Mouse (Mus musculus) retina, postnatal 7 days (tissue): ENCODE data around the gene Ccdc36.

Source experiments
- DNase-seq: peaks from one replicate; pipeline ENCODE4 v3.0.0-alpha.2; 2012; ENCODE audit warnings: low read depth, low spot score

The Ccdc36 gene

DNA sequence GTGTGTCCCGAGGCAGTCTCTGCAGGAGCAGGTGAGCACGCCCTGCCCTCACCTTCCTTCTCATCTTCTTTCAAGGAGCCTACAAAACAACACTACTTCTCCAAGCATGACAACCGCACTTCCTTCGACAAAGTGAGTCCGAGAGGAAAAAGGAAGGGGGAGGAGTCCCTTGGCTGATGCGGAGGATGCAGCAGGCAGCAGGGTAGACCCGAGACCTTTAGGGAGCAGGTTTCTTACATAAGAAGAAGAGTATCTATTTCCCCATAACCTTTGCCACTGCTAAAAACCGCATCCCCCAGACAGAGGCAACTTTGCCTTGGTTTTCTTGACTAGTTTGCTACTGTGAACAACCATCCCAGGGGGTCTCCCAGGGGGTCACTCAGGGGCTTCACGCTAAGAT, 16.8 kb upstream of the Ccdc36 start:
- no peak for DNase-seq

DNA sequence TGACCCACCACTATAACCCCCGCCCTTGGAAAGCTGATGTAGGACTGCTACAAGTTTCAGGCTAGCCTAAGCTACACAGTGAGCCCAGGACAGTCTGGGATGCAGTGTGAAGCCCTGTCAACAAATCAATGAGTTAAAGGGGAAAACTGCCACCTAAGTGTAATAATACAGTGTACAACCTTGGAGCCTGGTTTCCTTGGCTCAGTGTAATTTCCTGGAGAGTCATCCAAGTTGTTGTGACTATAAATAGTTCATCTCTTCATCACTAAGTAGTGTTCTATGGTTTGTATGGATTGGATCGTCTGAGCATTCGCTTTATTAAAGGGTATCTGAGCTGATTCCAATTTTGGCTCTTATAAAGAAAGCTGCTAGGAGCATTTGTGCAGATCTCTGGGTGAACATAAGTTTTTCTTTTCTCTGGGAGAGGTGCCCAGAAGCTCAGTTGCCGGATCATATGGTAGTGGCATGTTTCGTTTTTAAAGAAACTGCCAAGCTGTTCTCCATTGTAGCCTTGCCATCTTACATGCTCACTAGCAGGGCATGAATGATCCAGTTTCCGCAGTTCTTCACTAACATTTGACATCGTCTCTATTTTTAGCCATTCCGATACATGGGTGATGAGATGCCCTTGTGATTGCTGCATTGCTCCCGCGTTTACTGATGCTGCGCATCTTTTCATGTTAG, 13.1 kb upstream of the Ccdc36 start:
- DNase-seq: no peak

DNA sequence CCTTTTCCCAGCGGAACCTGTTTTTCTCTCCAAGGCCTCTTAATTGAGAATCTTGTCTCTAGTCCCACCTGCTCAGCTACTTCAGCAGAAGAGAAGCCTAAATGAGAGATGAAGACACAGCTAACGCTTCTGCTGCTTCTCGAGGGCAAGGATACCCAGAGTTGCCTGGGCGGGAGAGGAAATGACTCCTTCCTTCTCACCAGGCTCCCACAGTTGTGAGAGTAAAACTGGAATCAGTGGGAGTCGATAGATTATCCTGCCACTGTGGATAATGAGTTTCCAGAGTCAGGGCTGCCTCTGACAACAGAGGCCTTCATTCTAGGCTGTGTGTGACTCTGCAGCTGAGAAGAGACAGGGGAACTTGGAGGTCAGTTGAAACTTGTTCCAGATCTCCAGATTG, 12.2 kb upstream of the Ccdc36 start:
- DNase-seq: no peak

DNA sequence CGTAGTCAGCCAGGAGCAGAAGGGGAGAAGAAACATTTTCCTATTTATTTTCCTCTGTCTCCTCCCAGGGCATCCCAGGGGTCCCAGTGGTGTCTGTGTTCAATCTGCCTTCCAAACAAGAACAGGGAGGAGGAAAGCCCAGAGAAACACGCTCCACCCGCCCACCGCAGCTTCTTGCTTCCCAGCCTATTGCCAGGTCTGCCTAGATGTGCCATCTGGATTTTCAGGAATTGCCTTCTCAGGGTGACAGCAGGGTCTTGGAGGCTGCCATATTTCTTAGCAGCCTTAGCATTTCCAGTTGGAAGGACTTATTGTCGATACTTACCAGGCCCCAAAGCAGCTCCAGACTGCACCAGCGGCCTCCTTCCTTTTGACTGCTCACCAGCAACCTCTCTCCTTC, 10.9 kb upstream of the Ccdc36 start:
- DNase-seq: no peak

DNA sequence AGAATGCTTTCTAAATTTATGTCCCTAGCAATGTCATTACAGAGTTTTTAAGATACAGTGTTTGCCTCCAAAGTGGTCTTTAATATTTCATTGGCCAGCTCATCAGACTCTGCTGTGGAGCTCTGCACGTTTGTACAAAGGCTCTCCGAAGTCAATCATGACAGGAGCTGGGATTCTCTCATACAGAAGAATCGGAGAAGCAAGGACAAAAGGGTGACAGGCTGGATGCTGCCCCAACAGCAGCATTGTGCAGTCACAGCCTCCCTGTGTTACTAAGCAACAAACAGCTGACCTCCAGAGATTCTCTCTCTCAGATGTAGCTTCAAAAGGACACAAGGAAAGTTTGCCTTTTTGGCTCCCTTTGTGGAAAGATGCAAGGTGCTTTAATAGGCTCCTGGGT, 7.9 kb upstream of the Ccdc36 start, which contains the start of gene BC048562:
Gene BC048562 (plus strand): TSS at position 301 of the 400 bp plus-strand sequence.
- DNase-seq: no peak

DNA sequence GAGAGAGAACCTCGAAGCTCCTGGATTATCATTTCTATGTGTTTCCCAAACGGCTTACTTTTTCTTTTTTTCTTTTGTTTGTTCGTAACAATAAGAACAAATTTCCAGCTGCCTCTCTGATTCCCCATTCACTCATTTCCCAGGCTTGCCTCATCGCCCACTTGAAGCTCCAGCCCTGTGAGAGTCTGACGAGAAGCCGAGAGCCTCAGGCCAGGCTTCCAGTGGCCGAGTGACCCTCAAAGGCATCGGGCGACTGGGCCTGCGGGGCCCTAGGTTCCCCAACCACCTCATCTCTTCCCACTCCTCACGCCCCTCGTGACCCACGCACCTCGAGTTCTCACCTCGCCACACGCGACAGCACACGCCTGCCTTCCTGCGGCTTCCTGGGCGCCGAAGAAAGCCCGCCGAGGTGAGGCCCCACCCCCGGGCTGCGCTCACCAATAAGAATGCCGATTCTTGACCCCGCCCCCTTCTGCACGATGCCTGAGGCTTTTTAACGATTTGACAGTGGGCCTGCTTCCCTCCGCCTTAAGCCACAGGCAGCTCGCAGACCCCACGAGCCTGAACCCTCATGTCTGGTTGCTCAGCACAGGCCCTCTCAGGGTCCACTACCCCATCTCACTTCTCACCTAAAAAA, 3.3 kb upstream of the Ccdc36 start:
- DNase-seq: peak; percentile 17

DNA sequence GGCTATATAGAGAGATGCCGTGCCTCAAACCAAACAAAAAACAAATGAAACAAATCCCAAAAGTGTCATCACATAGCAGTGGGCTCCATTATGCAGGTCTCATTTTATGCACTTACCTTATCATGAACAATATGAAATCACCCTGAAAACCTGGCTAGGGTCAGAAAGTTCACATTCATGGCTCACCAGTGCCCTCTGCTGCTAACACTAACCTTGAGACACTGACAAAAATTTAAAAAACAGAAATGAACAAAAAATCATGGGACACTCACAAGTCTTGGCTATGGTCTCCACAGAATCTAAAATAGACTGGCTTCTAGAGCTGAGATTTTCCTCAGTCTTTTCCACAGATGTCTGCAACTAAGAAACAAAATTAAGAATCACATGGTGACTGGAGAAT, 16.1 kb downstream of the Ccdc36 start:
- DNase-seq: no peak

DNA sequence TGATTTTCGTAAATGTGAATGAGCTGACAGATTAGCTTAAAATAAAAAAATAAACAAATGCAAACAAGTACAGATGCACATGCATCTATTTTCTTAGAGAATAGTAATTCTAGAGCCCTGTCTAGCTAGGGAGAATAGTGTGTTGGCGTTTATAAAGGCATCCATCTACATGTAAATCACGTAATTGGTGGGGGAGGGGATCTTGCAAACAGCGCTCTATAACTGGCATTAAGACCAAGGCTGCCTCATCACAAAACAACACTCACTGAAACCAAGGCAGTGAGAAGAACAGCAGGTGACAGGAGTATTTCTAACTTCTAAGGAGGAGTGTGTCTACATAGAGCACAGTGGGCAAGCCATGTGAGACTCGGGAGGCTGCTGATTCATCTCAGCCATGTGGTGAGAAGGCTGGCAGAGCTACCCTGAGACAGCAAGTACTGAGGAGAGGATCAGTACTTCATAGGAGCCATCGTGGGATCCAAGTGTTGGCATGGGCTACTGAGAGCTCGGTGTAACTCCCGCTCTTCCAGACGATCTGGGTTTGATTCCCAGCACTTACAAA, 16.8 kb downstream of the Ccdc36 start:
- DNase-seq: no peak

DNA sequence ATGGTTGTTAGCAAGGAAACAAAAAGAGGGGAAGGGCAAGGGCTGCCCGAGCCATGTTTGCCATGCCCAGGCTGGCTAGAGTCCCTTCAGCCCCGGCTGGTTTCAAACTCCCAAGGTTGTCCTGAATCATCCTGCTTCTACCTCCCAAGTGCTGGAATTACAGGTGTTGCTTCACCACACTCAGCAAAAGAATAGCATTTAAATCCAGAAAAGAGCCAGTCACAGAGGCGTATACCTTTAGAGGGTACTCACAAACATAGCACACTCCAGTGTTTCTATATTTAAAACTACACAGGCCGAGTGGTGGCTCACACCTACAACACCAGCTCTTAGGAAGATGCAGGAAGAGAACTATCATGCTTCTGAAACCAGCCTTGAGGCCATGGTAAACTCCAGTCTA, 18.7 kb downstream of the Ccdc36 start:
- DNase-seq: no peak

DNA sequence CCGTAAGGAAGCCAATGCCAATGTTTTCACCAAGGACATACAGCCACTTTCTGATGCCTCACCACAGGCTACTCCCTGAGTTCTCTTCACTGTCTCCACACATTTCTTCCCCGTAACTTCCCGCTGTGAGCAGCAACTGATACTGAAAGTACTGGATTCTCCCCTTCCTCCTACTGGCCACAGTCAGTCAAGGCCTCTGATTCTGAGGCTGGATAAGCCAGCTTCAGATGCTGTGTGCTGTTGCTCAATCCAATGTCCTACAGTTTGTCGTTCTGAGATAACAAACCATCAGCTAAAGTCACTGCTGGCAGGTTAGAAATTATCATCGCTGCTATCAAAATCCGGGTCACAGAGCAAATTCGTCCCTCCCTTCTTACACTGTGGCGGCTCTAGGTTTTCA, 23.8 kb downstream of the Ccdc36 start:
- DNase-seq: no peak

DNA sequence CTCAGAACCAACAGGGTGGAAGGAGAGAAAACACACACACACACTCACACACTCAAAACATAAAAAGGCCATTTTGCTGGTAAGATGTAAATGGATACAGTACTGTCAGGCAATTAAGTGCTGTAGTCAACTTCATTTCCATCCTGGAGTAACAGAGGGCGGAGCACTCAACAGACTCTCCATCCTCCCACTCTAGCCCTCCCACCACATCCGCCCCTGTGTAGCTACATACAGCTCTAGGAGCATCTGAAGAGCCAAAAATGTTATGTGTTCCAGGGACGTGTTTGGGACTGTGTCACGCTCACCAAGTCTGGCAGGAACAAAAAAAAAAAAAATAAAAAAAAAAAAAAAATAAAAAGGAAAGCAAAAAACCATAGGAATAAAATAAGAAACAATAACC, 25.2 kb downstream of the Ccdc36 start:
- DNase-seq: no peak

DNA sequence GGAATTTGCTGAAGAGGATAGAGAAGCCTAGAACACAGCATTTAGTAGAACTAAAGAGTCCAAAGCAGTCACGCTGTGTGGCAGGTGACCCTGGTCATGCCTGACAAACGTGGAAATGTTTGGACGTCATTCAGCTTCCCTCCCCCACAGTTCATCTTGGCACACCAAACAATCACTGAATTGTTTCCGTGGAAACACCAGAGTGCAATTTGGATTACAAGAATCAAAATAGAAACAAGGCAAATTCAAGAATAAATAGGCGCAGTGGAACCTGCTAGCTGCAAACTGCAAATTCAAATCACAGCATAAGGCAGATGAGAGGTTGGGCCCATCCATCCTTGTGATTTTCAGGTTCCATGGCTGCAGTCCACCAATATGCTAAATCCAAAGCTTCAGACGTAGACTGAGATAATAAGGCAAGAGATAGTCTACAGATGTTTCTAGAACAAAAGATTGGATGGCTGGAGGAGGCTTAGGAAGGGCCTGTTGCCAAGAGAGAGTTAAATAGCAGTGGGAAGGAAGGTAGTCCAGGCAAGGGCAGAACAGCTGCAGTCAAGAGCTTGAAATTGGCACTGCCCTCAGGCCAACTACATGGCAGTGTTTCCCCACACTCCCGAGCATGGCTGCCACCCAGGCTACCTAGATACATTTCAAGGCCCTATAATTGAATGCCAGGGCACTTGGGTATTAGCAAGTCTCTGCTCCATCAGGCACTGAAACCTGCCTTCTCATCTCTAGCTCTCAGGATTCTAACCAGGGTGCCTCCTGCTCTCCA, 26.9 kb downstream of the Ccdc36 start:
- DNase-seq: no peak

DNA sequence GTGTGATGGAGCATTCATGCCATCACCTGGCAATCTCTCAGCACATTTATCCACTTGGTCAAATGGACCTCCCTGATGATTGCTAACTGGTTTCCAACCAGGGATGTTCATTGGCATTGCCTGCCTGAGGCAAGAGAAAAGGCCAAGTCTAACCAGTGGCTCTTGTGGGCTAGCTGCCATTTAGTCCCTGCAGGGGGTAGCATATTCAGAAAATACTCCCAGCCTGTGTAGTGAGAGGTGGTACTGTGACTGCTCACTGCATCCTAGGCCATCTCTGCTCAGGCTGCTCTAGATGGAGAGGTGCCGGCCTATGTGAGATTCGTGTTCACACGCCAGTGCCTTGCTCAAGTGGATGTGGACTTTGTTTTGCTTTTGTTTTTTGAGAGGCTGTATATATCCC, 30.0 kb downstream of the Ccdc36 start:
- DNase-seq: no peak

DNA sequence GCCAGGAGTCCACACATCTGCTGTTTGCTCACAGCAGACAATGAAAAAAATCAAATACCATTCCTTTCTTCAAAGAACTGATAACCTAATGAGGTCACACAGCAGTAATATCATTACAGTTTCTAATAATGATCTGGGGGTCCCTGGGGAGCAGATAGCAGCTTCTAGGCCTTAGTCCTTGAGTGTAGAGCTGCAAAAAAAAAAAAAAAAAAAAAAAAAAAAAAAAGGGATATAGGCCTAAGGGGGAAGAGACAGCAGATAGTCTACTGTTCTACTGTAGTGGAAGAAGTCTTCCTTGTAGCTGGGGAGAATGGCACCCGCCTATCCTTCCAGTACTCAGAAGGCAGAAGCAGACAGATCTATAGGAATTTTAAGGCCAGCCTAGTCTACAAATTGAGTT, 32.9 kb downstream of the Ccdc36 start:
- no peak for DNase-seq

DNA sequence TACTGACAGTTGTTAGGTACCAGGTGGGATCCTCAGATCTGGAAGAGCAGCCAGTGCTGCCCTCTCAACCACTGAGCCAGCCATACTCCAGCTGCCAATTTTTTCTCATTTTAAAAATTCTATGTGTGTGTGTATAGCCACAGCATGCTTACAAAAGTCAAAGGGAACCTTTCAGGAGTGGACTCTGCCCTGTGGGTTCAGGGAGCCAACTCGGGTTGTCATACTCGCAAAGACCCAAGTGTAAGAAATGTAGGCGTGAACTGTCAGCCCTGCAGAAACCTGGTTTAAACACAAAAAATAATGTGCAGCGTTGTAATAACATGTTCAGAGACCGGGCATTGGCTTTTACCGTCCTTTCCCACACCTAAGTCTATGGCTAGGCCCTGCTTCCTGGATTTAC, 34.1 kb downstream of the Ccdc36 start:
- no peak for DNase-seq

DNA sequence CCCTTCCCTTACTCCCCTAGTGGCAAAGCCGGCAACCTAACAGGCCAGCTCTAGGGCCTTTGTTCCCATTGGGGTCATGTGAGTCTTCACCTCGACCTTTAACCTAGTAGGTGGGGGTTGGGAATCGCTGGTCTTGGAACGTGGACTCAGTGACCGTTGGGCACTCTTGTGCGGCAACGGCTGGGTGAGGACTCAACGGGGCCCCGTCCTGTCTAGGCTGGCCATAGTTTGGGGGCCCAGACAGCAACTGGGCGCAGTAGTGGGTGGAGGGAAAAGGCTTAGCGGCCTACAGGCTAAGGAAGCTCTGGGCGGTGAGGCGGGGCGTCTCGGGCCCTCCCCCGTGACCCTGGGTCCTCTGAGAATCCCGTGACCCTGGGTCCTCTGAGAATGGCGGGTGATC, 35.6 kb downstream of the Ccdc36 start, which contains the start of gene 1700102P08Rik:
Gene 1700102P08Rik (plus strand): TSS at position 130 of the 400 bp plus-strand sequence.
- no peak for DNase-seq

DNA sequence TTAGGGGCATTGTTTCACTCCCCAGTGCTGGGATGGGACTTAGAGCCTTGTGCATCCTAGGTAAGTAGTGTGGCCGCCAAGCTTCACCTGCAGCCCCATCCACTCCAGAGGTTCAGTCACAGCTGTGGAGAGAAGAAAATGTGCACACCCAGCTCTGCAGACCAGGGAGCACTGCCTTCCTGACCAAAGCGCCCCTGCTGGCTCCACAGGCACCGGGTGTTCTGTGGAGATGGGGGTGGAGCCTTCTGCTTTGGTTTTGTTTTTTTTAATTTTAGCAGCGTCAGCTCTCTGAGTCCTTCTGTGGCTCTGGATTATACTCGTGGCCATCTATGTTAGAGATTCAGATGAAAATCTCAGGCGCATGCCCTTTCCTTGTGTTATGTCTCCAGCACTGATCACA, 39.1 kb downstream of the Ccdc36 start:
- DNase-seq: no peak

DNA sequence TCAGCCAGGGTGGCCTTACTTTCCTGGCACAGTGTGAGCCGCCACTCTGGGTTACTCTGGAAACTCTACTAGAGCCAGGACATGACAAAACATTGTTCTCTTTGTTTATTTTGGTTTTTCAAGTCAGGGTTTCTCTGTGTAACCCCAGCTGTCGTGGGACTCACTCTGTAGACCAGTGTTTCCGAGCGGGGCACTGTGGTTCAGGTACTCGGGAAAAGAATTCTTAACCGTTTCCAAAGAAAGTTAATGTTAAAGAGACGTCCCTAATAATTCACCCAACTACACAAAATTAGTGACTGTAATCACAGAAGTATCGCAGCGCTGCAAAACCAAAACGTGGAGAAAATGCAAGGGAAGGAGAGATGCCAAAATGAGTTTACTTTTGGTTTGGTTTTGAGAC, 39.7 kb downstream of the Ccdc36 start:
- DNase-seq: no peak

DNA sequence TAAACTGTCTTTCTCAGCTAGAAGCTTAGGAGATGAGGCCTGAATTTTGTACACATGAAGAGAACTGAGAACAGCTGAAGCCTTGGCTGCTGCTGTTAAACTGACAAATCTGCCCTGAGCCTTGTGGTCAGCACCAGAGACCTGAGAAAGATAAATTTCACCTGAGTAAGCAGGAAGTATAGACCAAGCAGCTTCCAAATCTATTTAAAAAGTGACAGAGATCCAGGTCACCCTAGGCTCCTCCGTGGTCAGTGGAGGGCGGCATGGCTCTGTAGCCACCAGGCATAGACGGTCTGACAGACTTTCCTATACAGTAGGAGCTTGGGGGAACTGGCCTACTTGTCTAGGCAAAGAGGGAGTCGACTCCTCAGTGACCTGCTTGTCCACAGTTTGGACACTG, 41.5 kb downstream of the Ccdc36 start:
- no peak for DNase-seq

DNA sequence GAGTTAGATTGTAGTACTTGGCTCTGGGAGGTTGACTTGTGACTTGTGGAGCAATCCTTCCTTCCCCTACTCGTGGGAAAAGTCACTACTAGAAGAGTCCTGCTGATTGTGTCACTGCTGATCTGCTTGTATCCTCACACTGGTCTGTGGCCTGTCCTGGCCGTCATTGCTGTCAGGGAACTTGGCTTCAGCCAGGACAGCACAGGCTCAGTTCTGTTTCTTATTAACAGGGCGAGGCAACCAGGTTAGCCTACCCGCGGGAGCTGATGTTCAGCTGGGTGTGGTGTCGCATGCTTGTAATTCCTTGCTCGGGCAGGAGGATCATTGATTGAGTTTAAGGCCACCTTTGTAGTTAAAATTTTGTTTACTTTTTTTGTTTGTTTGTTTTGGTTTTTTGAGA, 43.3 kb downstream of the Ccdc36 start:
- DNase-seq: no peak

DNA sequence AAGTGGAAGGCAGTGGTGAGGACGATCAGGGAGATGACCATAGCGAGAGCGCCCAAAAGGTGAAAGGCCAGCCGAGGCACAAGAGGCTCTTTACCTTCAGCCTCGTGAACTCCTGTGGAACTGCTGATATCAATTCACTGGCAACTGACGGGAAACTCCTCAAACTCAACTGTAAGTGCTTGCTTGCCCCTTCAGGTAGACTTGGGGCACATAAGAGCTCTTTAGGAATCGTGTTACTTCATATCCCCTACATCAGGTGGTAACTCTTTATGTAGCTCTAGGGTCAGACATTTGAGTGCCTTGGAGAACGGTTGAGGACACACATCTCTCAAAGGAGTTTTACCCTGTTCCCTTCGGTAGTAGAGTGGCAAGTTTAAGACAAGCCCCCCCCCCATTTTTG, 46.9 kb downstream of the Ccdc36 start:
- no peak for DNase-seq

DNA sequence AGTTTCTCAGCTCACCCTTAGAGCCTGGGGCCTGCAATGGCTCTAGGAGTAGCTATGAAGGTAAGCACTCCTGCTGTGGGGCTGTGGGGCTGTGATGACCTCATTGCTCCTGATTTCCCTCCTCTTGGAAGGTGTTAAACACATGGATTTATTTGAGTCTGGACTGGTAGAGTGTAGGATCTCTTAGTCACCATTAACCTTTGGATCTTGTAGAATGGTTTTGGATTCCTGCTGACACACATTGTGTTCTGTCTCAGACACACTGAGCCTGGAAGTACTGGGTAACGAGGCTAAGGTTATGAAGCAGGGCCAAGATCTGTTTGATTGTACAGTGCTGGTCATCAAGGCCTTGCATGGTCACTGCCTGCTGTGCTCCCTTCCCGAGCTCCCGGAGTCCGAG, 49.0 kb downstream of the Ccdc36 start:
- DNase-seq: no peak

DNA sequence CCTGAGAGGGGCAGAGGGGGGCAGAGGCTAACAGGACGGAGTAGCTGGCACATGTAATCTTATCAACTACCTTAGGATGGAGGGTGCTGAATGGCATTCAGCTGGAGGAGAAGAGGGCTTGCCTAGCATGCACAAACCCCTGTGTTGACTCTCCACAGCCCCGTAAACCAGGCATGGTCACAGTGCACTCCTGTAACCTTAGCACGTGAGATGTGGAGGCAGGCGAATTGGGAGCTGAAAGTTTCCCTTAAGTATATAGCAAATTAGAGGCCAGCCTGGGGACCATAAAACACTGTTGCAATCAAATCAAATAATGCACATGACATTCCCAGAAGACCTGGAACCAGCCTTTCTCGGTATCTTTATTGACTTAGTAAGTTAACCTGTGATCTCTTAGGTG, 49.5 kb downstream of the Ccdc36 start:
- no peak for DNase-seq
